Mouse (Mus musculus): ENCODE results near the gene Rps6ka1. TPM values are rescaled to one million over a fixed set of nuclear protein-coding genes. Genes with fewer than 3 reads are reported as not detected.
"Not testable (repeated sequence)": the region's sequence is repeated elsewhere in the genome, so short reads cannot be mapped to it uniquely, and the experiment has no call there.

Gene Rps6ka1
- total RNA-seq (2021): 10 to 100 TPM in 1 of 2 experiments, 1 to 10 TPM in 1; 8.6 to 11.9 TPM
- long read RNA-seq, experiment 1, transcript Rps6ka1-202 (22 exons, 3,135 nt): major isoform, 17 of 25 reads
- long read RNA-seq, experiment 1, partial matches to known transcripts: 2 of 25 reads
- long read RNA-seq, experiment 1, other reads (novel, unspliced or antisense): 5 of 25 reads
- long read RNA-seq, experiment 2, transcript Rps6ka1-202 (22 exons, 3,135 nt): major isoform, 20 of 26 reads
- long read RNA-seq, experiment 2, partial matches to known transcripts: 1 of 26 reads
- long read RNA-seq, experiment 2, other reads (novel, unspliced or antisense): 3 of 26 reads

- peak within 1 kb of the TSS; percentile 79 for H3K27ac ChIP-seq
- DNase-seq (ENCODE audit: low spot score in 2 of 2): peak; percentile 27 to 62
- H3K4me3 ChIP-seq: peak within 1 kb of the TSS; percentile 79
- peak; percentile 68 for TF ChIP-seq CTCF (conservative IDR thresholded peaks at IDR 0.05)
Observed at GRCm38 (mm10) chr4:133887672-133888453, at the start of gene Rps6ka1. TSS of gene Rps6ka1 (minus strand) at chr4:133887797.

GRCm38 (mm10) chr4:133931785-133932184 lies 44.2 kb upstream of the Rps6ka1 start:
- no peak for TF ChIP-seq CTCF (conservative IDR thresholded peaks at IDR 0.05)
- Histone ChIP-seq H3K4me3 (no peak overlapping the region), H3K27ac (no peak overlapping the region)
- no peak for DNase-seq (ENCODE audit: low spot score in 2 of 2)

GRCm38 (mm10) chr4:133931349-133931748 lies 43.8 kb upstream of the Rps6ka1 start:
- Histone ChIP-seq H3K27ac (no peak overlapping the region), H3K4me3 (no peak overlapping the region)
- TF ChIP-seq CTCF (conservative IDR thresholded peaks at IDR 0.05): peak; percentile 78
- no peak for DNase-seq (ENCODE audit: low spot score in 2 of 2)

- no peak for TF ChIP-seq CTCF (conservative IDR thresholded peaks at IDR 0.05)
- DNase-seq (ENCODE audit: low spot score in 2 of 2): no peak
- H3K4me3 ChIP-seq: no peak overlapping the region
- H3K27ac ChIP-seq: no peak overlapping the region
Observed at GRCm38 (mm10) chr4:133929278-133929670, 41.7 kb upstream of the Rps6ka1 start.

GRCm38 (mm10) chr4:133928576-133929277 lies 41.1 kb upstream of the Rps6ka1 start:
- no peak overlapping the region for H3K4me3 ChIP-seq
- TF ChIP-seq CTCF (conservative IDR thresholded peaks at IDR 0.05): no peak
- no peak overlapping the region for H3K27ac ChIP-seq
- DNase-seq (ENCODE audit: low spot score in 2 of 2): no peak

- TF ChIP-seq CTCF (conservative IDR thresholded peaks at IDR 0.05): no peak
- H3K27ac ChIP-seq: no peak overlapping the region
- H3K4me3 ChIP-seq: no peak overlapping the region
- no peak for DNase-seq (ENCODE audit: low spot score in 2 of 2)
Observed at GRCm38 (mm10) chr4:133925204-133925603, 37.6 kb upstream of the Rps6ka1 start.

- H3K4me3 ChIP-seq: no peak overlapping the region
- TF ChIP-seq CTCF (conservative IDR thresholded peaks at IDR 0.05): no peak
- H3K27ac ChIP-seq: no peak overlapping the region
- DNase-seq (ENCODE audit: low spot score in 2 of 2): no peak
Observed at GRCm38 (mm10) chr4:133923743-133924142, 36.1 kb upstream of the Rps6ka1 start.

- H3K4me3 ChIP-seq, H3K27ac ChIP-seq: not testable (repeated sequence)
- DNase-seq (ENCODE audit: low spot score in 2 of 2): peak in 1 of 2 experiments; percentile 42
Observed at GRCm38 (mm10) chr4:133918093-133918825, 30.7 kb upstream of the Rps6ka1 start.

- TF ChIP-seq CTCF (conservative IDR thresholded peaks at IDR 0.05): no peak
- no peak for DNase-seq (ENCODE audit: low spot score in 2 of 2)
- no peak overlapping the region for H3K27ac ChIP-seq
- H3K4me3 ChIP-seq: no peak overlapping the region
Observed at GRCm38 (mm10) chr4:133911983-133912382, 24.4 kb upstream of the Rps6ka1 start.

GRCm38 (mm10) chr4:133910236-133911211 lies 22.9 kb upstream of the Rps6ka1 start:
- TF ChIP-seq CTCF (conservative IDR thresholded peaks at IDR 0.05): peak; percentile 99
- peak; percentile 91 to 93 for DNase-seq (ENCODE audit: low spot score in 2 of 2)
- Histone ChIP-seq H3K27ac (peak overlapping the region; percentile 92), H3K4me3 (peak overlapping the region; percentile 78)

- Histone ChIP-seq H3K4me3 (no peak overlapping the region), H3K27ac (peak overlapping the region; percentile 55)
- TF ChIP-seq CTCF (conservative IDR thresholded peaks at IDR 0.05): no peak
- DNase-seq (ENCODE audit: low spot score in 2 of 2): no peak
Observed at GRCm38 (mm10) chr4:133908051-133908450, 20.5 kb upstream of the Rps6ka1 start.
